Mouse (Mus musculus) cerebellum, adult 2 months (tissue): ENCODE data around the gene Zglp1. TPM values are rescaled to one million over a fixed set of nuclear protein-coding genes. Genes with fewer than 3 reads are reported as not detected.

Experiments used
- DNase-seq, 2 experiments: peaks; one replicate each; pipeline ENCODE4 v3.0.0; 2021
- H3K27ac ChIP-seq: fragments of 200-500 bp; 2 replicates; pipeline ENCODE4 v1.5.1; 2012; ENCODE audit warnings: low read length, control low read depth, inconsistent platforms; ENCODE audit not compliant: insufficient read depth
- H3K27me3 ChIP-seq: fragments of 200-500 bp; 2 replicates; pipeline ENCODE4 v1.6.1; 2012; ENCODE audit warnings: inconsistent platforms, mild to moderate bottlenecking, low read length, moderate library complexity; ENCODE audit not compliant: control insufficient read depth, insufficient read depth
- H3K4me1 ChIP-seq: fragments of 200-500 bp; 2 replicates; pipeline ENCODE4 v1.6.1; 2011; ENCODE audit warnings: low read length; ENCODE audit not compliant: control insufficient read depth, insufficient read depth
- H3K4me3 ChIP-seq: fragments of 200-500 bp; replicated peaks from 2 replicates; pipeline ENCODE3; 2011; ENCODE audit warnings: mild to moderate bottlenecking, low read depth, low read length, control low read depth; ENCODE audit not compliant: insufficient read depth
- CTCF ChIP-seq: fragments of 200-500 bp; IDR thresholded peaks from 2 replicates; pipeline ENCODE4 v1.5.1; 2011; ENCODE audit warnings: low read depth, mild to moderate bottlenecking, control low read depth, low read length, moderate library complexity, borderline replicate concordance; ENCODE audit not compliant: insufficient read depth
- POLR2A ChIP-seq: fragments of 200-500 bp; IDR thresholded peaks from 2 replicates; pipeline ENCODE4 v1.6.1; 2011; ENCODE audit warnings: low read length, control low read depth, borderline replicate concordance; ENCODE audit not compliant: insufficient read depth
- WGBS: fragments of 180-500 bp; shearing (Covaris S2); methylation state at CpG from one replicate; pipeline ENCODE4 v1.1.7; 2018; 5-methylcytosine and 5-hydroxymethylcytosine counted together
- polyA plus RNA-seq: library from polyadenylated mRNA; depleted of rRNA; stranded (reverse); fragments of >200 nt; gene quantifications from 2 replicates; pipeline ENCODE4 v1.2.3, GENCODE M21; 2012

Gene Zglp1
- polyA plus RNA-seq, 1 experiment: 1.0 TPM

GRCm38 (mm10) chr9:21043563-21043962, 23.3 kb downstream of the Zglp1 start:
- Histone ChIP-seq H3K27me3 (no peaks in the 10 kb centered on the region), H3K27ac (no peak overlapping the region), H3K4me1 (no peaks in the 10 kb centered on the region), H3K4me3 (no peak overlapping the region)
- no peak for TF ChIP-seq POLR2A
- no peak for TF ChIP-seq CTCF
- DNase-seq: no peak
- WGBS: 83% methylated on average over 4 of the region's 4 CpGs

- DNase-seq: no peak
- Histone ChIP-seq H3K4me1 (no peaks in the 10 kb centered on the region), H3K4me3 (no peak overlapping the region), H3K27ac (no peak overlapping the region), H3K27me3 (no peaks in the 10 kb centered on the region; the same call in 1 of the 2 replicates)
- WGBS: 50% methylated on average over 4 of the region's 4 CpGs
- no peak for TF ChIP-seq CTCF
- no peak for TF ChIP-seq POLR2A
Observed at GRCm38 (mm10) chr9:21041308-21041707, 25.6 kb downstream of the Zglp1 start.

GRCm38 (mm10) chr9:21039779-21040178, 27.1 kb downstream of the Zglp1 start:
- H3K27ac ChIP-seq: no peak overlapping the region
- H3K4me3 ChIP-seq: no peak overlapping the region
- H3K27me3 ChIP-seq: no peaks in the 10 kb centered on the region; the same call in 1 of the 2 replicates
- DNase-seq: no peak
- H3K4me1 ChIP-seq: no peaks in the 10 kb centered on the region
- TF ChIP-seq POLR2A (no peak), CTCF (no peak)
- 72% methylated on average over 3 of the region's 3 CpGs for WGBS

GRCm38 (mm10) chr9:21037481-21037891, 29.4 kb downstream of the Zglp1 start:
- Histone ChIP-seq H3K27ac (no peak overlapping the region), H3K4me3 (peak overlapping the region; percentile 11), H3K27me3 (no peaks in the 10 kb centered on the region; the same call in 1 of the 2 replicates), H3K4me1 (peaks cover 5% of the 10 kb centered on the region; the same call in 1 of the 2 replicates)
- no peak for DNase-seq
- under 1% methylated on average over 31 of the region's 31 CpGs for WGBS
- no peak for TF ChIP-seq POLR2A
- no peak for TF ChIP-seq CTCF

- Histone ChIP-seq H3K4me3 (no peak overlapping the region), H3K27ac (no peak overlapping the region), H3K27me3 (no peaks in the 10 kb centered on the region; the same call in 1 of the 2 replicates), H3K4me1 (peaks cover 5% of the 10 kb centered on the region; the same call in 1 of the 2 replicates)
- DNase-seq: no peak
- 4% methylated on average over 22 of the region's 22 CpGs for WGBS
- no peak for TF ChIP-seq POLR2A
Observed at GRCm38 (mm10) chr9:21036666-21037065, 30.2 kb downstream of the Zglp1 start.

GRCm38 (mm10) chr9:21036161-21036560, 30.7 kb downstream of the Zglp1 start:
- H3K27ac ChIP-seq: no peak overlapping the region
- no peaks in the 10 kb centered on the region; the same call in 1 of the 2 replicates for H3K27me3 ChIP-seq
- no peak for TF ChIP-seq POLR2A
- no peak for TF ChIP-seq CTCF
- H3K4me1 ChIP-seq: peaks cover 5% of the 10 kb centered on the region; the same call in 1 of the 2 replicates
- WGBS: 18% methylated on average over 20 of the region's 20 CpGs
- DNase-seq: no peak
- H3K4me3 ChIP-seq: no peak overlapping the region

GRCm38 (mm10) chr9:21035586-21035985, 31.3 kb downstream of the Zglp1 start:
- no peak for DNase-seq
- Histone ChIP-seq H3K27ac (no peak overlapping the region), H3K4me3 (no peak overlapping the region), H3K27me3 (no peaks in the 10 kb centered on the region; the same call in 1 of the 2 replicates), H3K4me1 (peaks cover 5% of the 10 kb centered on the region; the same call in 1 of the 2 replicates)
- TF ChIP-seq POLR2A (no peak), CTCF (no peak)
- 38% methylated on average over 9 of the region's 9 CpGs for WGBS

- H3K27me3 ChIP-seq: no peaks in the 10 kb centered on the region; the same call in 1 of the 2 replicates
- no peak overlapping the region for H3K4me3 ChIP-seq
- H3K4me1 ChIP-seq: peaks cover 9% of the 10 kb centered on the region
- no peak for TF ChIP-seq CTCF
- no peak for TF ChIP-seq POLR2A
- no peak for DNase-seq
- WGBS: 17% methylated on average over 17 of the region's 17 CpGs
- H3K27ac ChIP-seq: no peak overlapping the region
Observed at GRCm38 (mm10) chr9:21034481-21035085, 32.3 kb downstream of the Zglp1 start.

GRCm38 (mm10) chr9:21033136-21033535, 33.8 kb downstream of the Zglp1 start:
- no peak overlapping the region for H3K27ac ChIP-seq
- 2% methylated on average over 34 of the region's 34 CpGs for WGBS
- no peak for TF ChIP-seq POLR2A
- TF ChIP-seq CTCF: no peak
- peak overlapping the region; percentile 44 for H3K4me3 ChIP-seq
- H3K27me3 ChIP-seq: no peaks in the 10 kb centered on the region; the same call in 1 of the 2 replicates
- H3K4me1 ChIP-seq: peaks cover 9% of the 10 kb centered on the region
- no peak for DNase-seq
